Mouse (Mus musculus) layer of hippocampus, postnatal 14 days (tissue): Measurements from ENCODE around the gene Mgat5. TPM values are rescaled to one million over a fixed set of nuclear protein-coding genes. Genes with fewer than 3 reads are reported as not detected.

Source experiments
- DNase-seq, 2 experiments: peaks; one replicate each; pipeline ENCODE4 v3.0.0; 2021 to 2022; ENCODE audit warnings: low spot score in 2 of 2, mixed read lengths in 1 of 2
- total RNA-seq, 2 experiments: library from RNA; stranded (reverse); gene quantifications; 2 replicates each; pipeline ENCODE4 v1.2.3; 2021

Gene Mgat5
- total RNA-seq, 2 experiments from 2014 or later, result 52.8 to 58.8 TPM

DNA sequence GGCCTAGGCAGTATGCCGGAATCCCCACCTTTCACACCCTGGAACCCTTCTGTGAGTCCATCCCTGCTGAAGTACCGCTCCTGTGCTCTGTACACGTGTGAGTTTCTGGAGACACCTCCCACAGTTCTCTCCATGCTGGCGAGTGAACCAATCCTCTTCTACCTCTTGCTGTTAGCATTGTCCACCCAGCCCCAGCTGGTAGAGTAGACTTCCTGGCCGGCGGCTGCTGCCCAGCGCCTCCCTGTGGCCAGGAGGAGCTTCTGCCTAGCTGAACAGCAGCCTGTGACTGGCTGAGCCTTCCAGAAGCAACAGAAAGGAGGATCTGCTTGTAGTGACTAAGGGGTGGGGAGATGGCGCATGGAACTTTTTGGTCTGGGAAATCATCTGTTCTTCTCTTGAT is 279.4 kb downstream of the Mgat5 start:
- DNase-seq, result no peak

DNA sequence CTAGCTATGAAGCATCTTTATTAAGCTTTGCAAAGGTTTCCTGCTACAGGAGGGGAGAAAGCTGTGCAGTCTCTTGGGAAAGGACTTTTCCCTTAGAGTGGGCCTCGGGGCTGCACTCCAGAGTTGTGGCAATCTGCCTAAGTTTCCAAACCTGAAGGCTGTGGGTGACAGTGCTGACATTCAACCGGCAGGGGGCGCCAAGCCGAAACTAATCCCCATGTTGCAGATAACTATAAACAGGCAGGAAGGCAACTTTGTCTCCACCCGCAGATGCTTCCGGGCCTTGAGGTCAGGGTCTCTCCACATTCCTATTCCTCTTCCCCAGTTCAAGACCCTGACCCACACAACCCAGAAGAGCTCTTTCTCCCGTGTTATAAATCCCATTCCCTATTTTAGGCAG is 280.0 kb downstream of the Mgat5 start:
- peak in 1 of 2 experiments; percentile 52 for DNase-seq

DNA sequence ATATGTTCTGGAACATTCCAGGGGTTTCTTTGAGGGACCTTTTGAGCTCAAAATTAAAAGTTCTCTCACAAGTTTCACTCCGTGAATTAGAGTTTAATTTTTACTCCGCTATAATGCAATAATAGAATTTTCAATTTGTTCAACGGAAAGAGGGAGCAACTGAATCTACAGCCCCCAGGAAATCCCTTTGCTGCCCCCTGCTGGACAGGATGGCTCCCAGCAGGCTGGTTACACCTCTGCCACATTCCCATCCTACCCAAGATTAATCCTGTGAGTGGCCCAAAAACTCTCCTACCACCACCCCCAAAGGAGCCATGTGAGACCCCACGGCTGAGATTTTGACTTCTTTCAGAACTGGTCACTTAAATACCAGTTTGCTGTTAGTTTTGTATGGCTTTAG is 282.3 kb downstream of the Mgat5 start:
- DNase-seq, result no peak

DNA sequence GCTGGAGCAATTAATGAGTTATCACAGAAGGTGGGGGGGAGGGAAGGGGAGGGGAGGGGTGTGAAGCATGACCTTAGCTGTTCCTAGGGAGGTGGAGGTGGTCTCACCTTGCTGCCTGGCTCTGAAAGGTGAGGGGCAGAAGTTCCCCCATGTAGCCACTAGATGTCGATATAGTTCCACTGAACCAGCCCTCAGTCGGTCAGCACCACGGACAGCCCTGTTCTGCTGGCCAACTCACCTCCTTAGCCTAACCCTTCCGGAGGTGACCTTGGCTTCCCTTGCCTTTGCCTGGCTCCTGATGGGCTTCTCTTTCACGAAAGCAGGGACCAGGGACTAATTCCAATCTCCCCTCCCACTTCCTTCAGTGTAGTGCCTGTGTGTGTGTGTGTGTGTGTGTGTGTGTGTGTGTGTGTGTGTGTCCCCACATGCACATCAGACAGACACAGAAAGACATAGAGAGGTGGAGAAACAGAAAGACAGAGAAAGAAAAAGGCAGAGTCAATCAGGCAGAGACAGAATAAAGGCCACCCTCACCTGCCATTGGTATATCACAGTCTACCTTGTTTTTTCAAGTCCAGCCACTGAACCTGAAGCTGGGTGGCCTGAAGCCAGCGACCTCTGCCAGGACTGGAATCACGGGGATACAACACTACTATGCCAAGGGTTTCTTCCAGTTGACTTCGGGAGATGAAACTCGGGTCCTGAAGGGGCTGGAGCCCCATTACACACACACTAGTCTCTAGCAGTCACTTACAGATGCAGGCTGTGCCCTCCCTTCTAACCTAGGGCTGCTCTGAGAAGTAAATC is 292.1 kb downstream of the Mgat5 start:
- DNase-seq, result peak in 1 of 2 experiments; percentile 43

DNA sequence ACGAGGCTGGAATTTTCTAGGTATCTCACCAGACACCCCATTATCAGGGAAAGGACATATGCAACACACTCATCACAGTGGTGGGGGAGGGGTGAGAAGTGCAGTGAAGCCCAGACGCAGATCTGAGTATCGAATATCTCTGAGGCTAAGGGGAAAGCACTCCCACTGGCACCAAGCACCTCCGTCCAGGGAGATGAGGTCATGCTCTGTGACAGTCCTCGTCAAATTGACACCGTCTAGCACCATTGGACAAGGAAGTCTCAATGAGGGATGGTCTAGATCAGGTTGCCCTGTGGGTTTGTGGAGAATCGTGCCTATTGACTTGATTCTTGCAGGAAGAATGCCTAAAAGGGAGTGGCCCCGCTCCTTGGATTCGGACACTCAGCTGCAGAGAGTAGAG is 293.9 kb downstream of the Mgat5 start:
- no peak for DNase-seq

DNA sequence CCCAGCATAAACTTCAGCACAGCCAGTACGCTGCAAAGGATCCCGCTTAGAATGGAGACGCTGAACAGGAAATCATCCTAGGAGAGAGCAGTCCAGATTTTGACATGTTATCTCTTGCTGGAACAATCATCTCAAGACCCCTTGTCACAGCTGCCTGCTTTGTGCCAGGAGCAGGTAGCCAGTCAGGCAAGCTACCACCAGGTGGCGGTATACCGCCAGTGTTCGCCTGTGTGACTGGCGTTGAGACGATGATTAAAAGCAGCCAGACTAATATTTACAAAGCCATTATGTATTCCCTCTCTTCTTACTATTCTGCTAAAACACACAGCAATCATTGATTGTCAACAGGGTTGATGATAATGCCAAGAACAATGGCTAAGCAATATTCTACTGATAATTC is 295.4 kb downstream of the Mgat5 start:
- peak; percentile 82 to 89 for DNase-seq

DNA sequence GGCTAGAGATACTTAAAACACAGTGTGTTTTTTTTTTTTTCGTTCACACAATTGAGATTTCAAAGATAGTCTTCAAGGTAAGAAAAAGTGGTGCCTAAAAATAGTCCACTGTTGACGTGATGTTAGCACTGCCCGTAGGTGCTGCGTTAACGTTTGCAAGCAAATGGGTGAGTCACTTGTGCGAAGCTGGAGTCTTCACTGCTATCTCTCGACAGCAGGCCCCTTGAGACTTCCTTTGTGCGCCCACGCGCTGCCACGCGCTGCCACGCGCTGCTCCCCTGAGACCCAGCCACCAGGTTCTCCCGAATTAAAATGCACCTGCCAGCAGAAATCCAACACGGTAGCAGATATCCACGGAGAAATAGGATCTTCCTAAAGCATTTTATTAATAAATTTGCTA is 295.9 kb downstream of the Mgat5 start:
- no peak for DNase-seq

DNA sequence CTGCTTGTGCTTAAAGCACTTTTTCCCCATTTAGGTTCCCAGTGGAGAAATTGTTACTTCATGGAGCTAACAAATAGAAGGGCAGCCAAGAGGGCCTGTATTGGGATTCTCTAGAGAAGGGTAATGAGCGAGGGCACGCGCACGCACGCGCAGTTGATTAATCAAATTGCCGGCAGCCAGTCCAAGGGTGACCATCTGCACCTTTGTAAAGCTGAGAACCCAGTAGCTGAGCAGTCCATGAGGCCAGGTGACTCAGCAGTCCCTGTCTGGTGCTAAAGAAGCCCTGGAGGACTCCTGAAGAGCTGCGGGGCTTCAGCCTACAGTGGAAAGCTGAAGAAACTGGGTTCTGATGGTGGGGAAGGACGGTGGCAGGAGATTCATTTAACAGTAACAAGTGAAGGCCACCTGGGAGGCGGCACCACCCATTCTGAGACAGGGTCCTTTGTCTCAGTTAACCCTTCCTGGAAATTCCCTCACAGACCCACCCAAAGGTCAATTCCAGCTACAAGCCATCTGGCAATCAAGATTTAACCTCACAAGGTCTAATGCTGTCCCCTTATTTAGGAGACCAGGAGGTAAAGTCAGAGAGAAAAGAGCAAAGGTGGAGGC is 302.3 kb downstream of the Mgat5 start:
- DNase-seq, result no peak

DNA sequence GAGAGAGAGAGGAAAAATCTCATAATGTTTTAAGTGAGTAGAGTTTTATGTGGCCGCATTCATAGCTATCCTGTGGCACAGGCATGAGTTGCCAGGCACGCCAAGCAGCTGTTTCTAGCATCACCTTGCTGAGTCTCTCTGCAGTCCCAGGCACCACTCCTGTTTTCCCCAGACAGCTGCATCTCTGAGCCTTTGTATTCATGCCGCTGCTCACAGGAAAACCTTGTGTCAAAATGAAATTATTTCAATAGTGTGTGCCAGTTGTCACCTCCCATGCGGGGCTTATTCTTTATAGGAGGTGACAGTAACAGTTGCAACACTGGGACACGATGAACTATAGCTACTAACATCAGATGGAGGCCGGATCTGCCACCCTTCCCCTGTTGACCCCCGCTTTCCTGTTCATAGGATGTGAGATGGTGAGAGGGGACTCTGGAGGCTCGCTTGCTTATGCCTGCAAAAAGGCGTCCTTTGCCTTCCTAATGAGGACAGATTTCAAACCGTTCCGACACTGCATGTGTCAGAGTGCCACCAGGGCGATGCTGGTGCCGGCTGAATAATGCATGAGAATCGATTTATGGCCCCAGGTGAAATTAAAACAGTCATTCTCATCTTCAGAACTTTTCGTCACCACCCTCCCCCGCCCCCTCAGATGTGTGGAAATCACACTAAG is 303.4 kb downstream of the Mgat5 start:
- no peak for DNase-seq

DNA sequence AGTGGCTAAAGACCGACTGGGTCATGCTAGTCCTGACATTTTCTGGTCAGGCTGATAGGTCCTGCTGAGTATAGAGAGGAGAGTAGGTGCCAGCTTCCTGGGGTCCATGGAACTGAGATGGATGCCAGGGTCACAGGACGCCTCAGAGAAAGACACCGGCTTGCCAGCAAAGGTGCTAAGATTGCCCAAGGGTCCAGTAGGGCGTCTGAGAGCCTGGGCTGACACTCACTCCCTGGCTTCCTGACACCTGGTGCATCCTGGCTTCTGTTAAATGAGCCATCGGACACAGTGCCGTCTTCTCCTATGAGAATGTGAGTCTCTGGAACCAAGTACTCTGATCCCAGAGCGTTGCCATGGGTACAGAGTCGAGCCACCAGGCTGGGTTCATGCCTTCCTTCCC is 304.1 kb downstream of the Mgat5 start:
- no peak for DNase-seq

DNA sequence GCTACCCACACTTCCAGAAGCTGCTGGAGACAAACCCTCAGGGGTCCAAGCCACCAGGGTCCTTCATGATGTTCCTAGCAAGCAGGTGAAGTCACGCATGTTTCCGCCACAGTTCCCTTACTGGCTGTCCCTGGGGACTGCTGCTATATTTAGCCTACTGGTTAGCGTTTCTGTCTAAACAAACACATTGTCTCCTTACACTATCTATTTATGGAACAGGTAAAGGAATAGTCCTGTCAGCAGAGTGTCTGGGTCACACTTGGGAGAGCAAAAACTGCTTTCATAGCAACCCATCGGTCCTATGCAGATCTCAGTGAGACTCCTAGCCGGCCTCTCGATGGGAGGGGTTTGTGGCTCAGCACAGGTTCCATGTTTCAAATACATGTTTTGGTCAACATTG is 306.5 kb downstream of the Mgat5 start:
- DNase-seq, result no peak

DNA sequence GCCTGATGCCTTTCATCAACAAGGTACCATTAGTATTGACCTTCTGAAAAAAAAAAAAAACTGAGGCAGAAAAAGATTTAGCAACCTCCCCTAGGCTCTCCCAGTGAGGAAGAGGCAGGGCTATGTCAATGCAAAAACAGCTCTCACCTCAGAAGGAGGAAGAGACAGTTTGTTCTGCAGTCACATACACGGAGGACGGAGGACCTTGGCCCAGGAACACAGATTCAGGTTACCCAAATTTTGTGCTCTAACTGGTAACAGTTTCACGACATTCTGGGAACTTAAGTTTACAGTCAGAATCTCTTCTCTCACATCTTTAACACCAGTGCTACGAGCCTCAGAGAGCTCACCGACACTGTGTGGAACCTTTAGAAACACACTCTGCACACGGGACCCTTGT is 307.9 kb downstream of the Mgat5 start:
- no peak for DNase-seq

DNA sequence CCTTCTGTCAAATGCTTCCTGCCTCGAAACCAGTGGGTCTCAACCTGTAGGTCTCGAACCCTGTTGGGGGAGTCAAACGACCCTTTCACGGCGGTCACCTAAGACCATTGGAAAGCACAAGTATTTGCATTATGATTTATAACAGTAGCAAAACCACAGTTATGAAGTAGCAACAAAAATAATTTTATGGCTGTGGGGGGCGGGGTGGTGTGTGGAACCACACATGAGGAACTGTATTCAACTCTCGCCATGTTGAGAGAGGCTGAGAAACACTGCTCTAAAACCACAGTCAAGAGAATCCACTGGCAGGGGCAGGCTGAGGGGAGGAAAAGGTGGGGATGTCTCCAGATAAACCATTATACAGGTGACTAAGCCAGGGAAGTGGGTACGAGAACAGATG is 308.3 kb downstream of the Mgat5 start:
- DNase-seq, result no peak

DNA sequence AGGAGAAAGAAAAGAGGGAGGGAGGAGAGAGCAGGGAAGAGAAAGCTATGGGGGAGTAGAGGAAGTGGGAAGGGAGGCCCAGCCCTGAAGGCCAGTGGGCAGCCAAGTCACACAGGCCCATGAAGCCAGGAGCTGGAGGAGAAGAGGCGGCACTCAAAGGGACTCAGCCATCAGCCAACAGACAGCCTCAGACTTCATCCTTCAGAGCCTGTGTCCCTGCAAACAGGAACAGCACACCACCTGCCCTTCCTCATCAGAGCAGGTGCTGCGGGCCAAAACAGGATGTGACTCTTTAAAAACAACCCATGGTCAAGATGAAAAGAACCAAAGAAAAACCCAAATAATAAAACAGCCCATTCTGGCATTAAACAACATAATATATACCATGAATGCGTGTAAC is 308.8 kb downstream of the Mgat5 start:
- no peak for DNase-seq

DNA sequence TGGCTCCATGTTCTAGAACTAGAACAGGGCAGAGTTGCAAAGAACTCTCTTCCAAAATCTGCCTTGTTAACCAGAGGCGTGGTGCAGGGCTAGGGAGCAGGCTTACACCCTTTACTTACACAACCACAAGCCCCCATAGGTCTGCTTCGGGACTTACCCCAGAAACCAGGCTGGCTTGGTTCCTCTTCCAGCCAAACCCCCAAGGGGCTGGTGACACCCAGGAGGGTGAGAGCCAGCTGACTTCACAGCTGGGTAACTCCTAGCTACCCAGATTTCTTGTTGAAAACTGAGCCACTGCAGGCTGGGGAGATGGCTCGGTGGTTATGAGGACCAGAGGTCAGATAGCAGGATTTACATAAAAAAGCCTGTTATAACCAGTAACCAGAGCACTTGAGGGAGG is 309.7 kb downstream of the Mgat5 start:
- DNase-seq, result no peak

DNA sequence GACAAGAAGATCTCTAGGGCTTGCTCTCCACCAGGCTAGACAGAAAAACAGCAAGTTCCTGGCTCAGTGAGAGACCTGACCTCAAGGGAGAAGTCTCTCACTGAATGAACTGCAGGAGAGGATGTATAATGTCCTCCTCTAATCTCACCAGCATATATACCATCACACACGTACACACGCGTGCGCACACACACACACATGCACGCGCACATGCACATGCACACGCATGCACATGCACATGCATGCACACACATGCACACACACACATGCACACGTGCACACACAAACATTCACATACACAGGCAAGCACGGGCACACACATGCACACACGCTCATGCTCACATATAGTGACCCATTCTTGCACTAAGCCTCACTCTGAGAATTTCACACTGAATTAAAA is 310.1 kb downstream of the Mgat5 start:
- no peak for DNase-seq

DNA sequence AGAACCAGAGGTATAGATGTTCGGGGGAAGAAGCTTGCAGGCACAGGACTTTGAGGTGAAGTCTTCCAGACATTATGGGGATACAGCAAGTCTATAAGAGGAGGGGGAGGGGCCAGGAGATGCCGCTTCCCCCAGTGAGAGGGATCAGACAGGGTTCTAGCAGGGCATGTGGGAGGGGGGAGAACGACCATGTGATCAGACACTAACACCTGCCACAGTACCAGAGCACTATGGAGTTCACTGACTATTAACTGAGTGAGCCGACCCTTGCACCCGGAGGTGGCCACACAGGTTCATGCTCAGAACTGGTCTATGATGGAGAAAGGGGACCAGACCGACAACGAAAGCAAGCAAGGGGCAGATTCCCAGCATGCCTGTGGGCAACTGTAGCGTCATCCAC is 318.5 kb downstream of the Mgat5 start:
- no peak for DNase-seq

DNA sequence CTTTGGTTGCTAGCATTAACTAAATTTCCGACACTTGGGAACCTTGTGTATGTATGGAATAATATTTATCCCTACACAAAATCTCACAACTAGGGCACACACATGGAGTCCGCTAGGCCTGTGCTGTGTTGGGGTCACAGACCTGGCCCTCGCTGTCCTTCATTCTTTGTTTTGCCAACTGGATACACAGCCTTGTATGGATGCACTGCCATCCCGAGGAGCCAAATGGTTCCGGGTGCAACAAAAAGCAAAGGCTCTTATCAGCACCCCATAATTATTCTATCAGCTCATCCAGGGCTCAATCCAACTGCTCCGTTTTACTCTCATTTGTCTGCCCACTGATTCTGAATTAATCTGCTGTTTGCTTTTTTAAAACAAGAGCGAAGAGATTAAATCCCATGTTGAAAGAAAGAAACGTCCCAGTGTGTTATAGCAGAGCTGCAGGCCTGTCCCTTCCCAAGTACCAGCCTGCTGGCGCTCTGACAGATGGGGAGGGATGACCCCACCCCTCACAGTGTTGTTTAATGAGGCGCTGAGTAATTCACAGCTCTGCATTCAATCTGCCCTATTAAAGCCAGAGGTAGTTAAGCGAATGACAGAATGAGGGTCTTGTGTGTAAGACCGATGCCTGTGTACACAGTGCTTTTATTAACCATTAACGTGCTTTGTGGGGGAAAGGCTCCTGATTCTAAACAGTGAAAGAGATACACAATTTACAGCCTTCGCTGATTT is 326.2 kb downstream of the Mgat5 start:
- DNase-seq, result peak; percentile 41 to 57

DNA sequence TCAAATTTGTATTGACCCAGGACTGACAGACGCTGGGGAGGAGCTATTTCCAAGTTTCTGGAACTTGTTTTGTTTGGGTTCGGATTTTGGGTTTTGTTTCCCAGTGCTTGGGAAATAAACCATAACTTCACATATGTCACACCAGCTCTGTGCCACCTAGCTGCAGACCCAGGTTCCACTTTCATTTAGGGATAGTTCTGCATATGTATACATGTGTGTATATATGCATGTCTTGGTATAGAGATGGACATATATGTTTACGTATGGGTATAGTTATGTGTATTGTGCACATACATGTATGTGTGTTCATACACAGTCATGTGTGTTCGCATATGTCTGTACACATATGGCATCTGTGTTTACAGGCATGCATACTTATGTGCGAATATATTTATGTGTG is 326.9 kb downstream of the Mgat5 start:
- no peak for DNase-seq

DNA sequence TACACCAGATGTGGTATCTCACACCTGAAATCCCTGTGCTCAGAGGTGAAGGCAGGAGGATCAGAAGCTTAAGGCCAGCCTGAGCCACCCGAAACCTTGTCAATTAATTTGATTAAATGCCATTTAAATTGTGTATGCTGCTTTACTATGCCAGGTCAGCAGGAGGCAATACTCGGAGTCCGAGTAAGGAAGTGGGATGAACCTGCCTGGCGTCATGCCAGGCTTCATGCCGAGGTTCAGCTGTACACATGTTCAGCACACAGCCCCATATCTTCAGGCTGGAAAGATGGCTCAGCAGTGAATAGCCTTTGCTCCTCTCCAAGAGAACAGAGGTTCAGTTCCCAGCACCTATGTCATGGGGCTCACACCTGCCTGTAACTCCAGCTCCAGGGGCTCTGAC is 331.6 kb downstream of the Mgat5 start:
- DNase-seq, result no peak

DNA sequence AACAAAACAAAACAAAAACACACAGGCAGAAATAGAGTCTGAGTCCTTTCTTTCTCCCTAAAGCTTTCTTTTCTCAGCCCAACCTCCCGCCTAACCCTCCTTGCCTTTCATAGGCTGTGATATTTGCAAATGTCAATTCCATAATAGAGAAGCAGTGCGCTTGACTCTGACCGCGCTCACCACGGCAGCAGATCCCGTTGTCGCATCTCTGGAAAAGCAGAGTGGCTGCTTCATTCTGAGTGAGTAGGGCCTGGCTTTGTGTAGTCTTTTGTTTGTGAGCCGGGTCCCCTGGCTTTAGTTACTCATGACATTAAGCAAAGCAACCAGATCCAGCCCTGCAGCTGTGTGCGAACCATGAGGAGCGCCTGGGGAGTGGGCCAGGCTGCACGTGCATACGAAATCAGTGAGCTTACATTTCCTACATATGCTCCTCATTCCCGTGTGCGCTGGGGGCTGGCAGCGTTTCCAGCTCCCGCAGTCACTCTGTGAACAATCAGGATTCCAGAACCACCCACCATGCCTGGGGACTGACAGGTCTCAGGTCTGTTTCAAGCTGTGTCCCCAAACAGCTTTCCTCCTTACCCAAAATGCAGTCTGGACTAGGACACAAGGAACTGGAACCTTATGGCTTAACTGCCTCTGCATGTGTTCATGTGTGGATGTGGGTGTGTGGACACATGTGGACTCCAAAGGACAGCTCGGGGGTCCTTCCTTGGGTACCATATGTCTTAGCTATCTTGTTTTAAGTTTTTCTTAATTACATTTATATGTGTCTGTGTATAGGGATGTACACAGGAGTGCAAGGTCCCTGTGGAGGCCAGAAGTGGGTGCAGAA is 332.6 kb downstream of the Mgat5 start:
- DNase-seq, result peak; percentile 22 to 31
